Mouse (Mus musculus) forebrain, embryonic 10.5 days (tissue): Measurements from ENCODE around the gene Sec23a. TPM values are rescaled to one million over a fixed set of nuclear protein-coding genes. Genes with fewer than 3 reads are reported as not detected.
A peak's percentile ranks its signal among the peaks of the same experiment; 100 is the strongest.

Experiments
- DNase-seq: peaks from one replicate; pipeline ENCODE4 v3.0.0-alpha.2; 2017; ENCODE audit warnings: low spot score; ENCODE audit errors: extremely low spot score
- H3K27ac ChIP-seq: fragments of 300-500 bp; sonication (generic); 2 replicates; pipeline ENCODE4 v1.5.1; 2016; ENCODE audit warnings: mild to moderate bottlenecking
- H3K27me3 ChIP-seq: fragments of 300-500 bp; sonication (generic); 2 replicates; pipeline ENCODE4 v1.6.1; 2016; ENCODE audit warnings: mild to moderate bottlenecking; ENCODE audit not compliant: poor library complexity, severe bottlenecking
- H3K36me3 ChIP-seq: fragments of 300-500 bp; sonication (generic); replicated peaks from 2 replicates; pipeline ENCODE4 v1.6.1; 2016; ENCODE audit warnings: mild to moderate bottlenecking, moderate library complexity
- H3K4me1 ChIP-seq: fragments of 300-500 bp; sonication (generic); 2 replicates; pipeline ENCODE4 v1.6.1; 2016
- H3K4me3 ChIP-seq: fragments of 300-500 bp; sonication (generic); 2 replicates; pipeline ENCODE4 v1.5.1; 2016; ENCODE audit warnings: mild to moderate bottlenecking, moderate library complexity
- H3K9me3 ChIP-seq: fragments of 300-500 bp; sonication (generic); 2 replicates; pipeline ENCODE4 v1.6.1; 2016; ENCODE audit warnings: mild to moderate bottlenecking, moderate library complexity
- WGBS: fragments of 180-500 bp; shearing (Covaris S2); methylation state at CpG from one replicate; pipeline ENCODE4 v1.1.7; 2016; 5-methylcytosine and 5-hydroxymethylcytosine counted together
- polyA plus RNA-seq: library from polyadenylated mRNA; unstranded; fragments of >200 nt; fragmentation: Nextera tagmentation; extraction: Ambion mirVana; gene quantifications from 2 replicates; pipeline ENCODE4 v1.2.1, GENCODE M21; 2016

The Sec23a gene
- polyA plus RNA-seq, 1 experiment from 2014 or later = 56.3 TPM

GRCm38 (mm10) chr12:58960844-58961243 is 51.0 kb downstream of the Sec23a start:
- DNase-seq = no peak
- H3K36me3 ChIP-seq = peaks cover 28% of the 10 kb centered on the region
- H3K4me1 ChIP-seq = 0 out of 2 replicates have a peak, but pooled peaks cover 3% of the 10 kb centered on the region
- 85% methylated on average over 1 of the region's 1 CpGs for WGBS
- no peaks in the 10 kb centered on the region for H3K9me3 ChIP-seq
- no peaks in the 10 kb centered on the region for H3K27me3 ChIP-seq
- H3K27ac ChIP-seq = no peak overlapping the region
- no peak overlapping the region for H3K4me3 ChIP-seq

GRCm38 (mm10) chr12:58956624-58957023 is 55.2 kb downstream of the Sec23a start:
- DNase-seq = no peak
- no peak overlapping the region for H3K4me3 ChIP-seq
- H3K4me1 ChIP-seq = 0 out of 2 replicates have a peak, but pooled peaks cover 3% of the 10 kb centered on the region
- H3K9me3 ChIP-seq = no peaks in the 10 kb centered on the region
- H3K27ac ChIP-seq = no peak overlapping the region
- no peaks in the 10 kb centered on the region for H3K27me3 ChIP-seq
- WGBS = 91% methylated on average over 7 of the region's 7 CpGs
- peaks cover 5% of the 10 kb centered on the region; the same call in 1 of the 2 replicates for H3K36me3 ChIP-seq

GRCm38 (mm10) chr12:58956162-58956561 is 55.7 kb downstream of the Sec23a start:
- Histone ChIP-seq H3K27ac (no peak overlapping the region), H3K27me3 (no peaks in the 10 kb centered on the region), H3K4me3 (no peak overlapping the region), H3K9me3 (no peaks in the 10 kb centered on the region), H3K36me3 (peaks cover 5% of the 10 kb centered on the region; the same call in 1 of the 2 replicates), H3K4me1 (0 out of 2 replicates have a peak, but pooled peaks cover 3% of the 10 kb centered on the region)
- WGBS = 91% methylated on average over 7 of the region's 7 CpGs
- no peak for DNase-seq

GRCm38 (mm10) chr12:58947879-58948278 is 63.9 kb downstream of the Sec23a start:
- Histone ChIP-seq H3K4me1 (no peaks in the 10 kb centered on the region), H3K27me3 (no peaks in the 10 kb centered on the region), H3K9me3 (no peaks in the 10 kb centered on the region), H3K27ac (no peak overlapping the region), H3K4me3 (no peak overlapping the region), H3K36me3 (no peaks in the 10 kb centered on the region)
- WGBS = 88% methylated on average over 6 of the region's 6 CpGs
- no peak for DNase-seq

- Histone ChIP-seq H3K9me3 (no peaks in the 10 kb centered on the region), H3K27ac (no peak overlapping the region), H3K36me3 (no peaks in the 10 kb centered on the region), H3K4me1 (no peaks in the 10 kb centered on the region), H3K4me3 (no peak overlapping the region), H3K27me3 (no peaks in the 10 kb centered on the region)
- DNase-seq = peak; percentile 38
- 29% methylated on average over 4 of the region's 4 CpGs for WGBS
Observed at GRCm38 (mm10) chr12:58947231-58947630, 64.6 kb downstream of the Sec23a start.

- DNase-seq = no peak
- Histone ChIP-seq H3K9me3 (no peaks in the 10 kb centered on the region), H3K36me3 (no peaks in the 10 kb centered on the region), H3K27me3 (no peaks in the 10 kb centered on the region), H3K4me1 (no peaks in the 10 kb centered on the region), H3K4me3 (no peak overlapping the region), H3K27ac (no peak overlapping the region)
- WGBS = 87% methylated on average over 4 of the region's 4 CpGs
Observed at GRCm38 (mm10) chr12:58942544-58942943, 69.3 kb downstream of the Sec23a start.

GRCm38 (mm10) chr12:58934580-58934979 is 77.2 kb downstream of the Sec23a start:
- no peak overlapping the region for H3K27ac ChIP-seq
- H3K36me3 ChIP-seq = no peaks in the 10 kb centered on the region
- no peak overlapping the region for H3K4me3 ChIP-seq
- WGBS = 76% methylated on average over 4 of the region's 4 CpGs
- no peaks in the 10 kb centered on the region for H3K4me1 ChIP-seq
- no peak for DNase-seq
- no peaks in the 10 kb centered on the region for H3K27me3 ChIP-seq
- no peaks in the 10 kb centered on the region for H3K9me3 ChIP-seq

- no peaks in the 10 kb centered on the region for H3K9me3 ChIP-seq
- no peaks in the 10 kb centered on the region for H3K36me3 ChIP-seq
- 92% methylated on average over 15 of the region's 15 CpGs for WGBS
- H3K4me3 ChIP-seq = no peak overlapping the region
- DNase-seq = no peak
- H3K4me1 ChIP-seq = no peaks in the 10 kb centered on the region
- H3K27me3 ChIP-seq = no peaks in the 10 kb centered on the region
- H3K27ac ChIP-seq = no peak overlapping the region
Observed at GRCm38 (mm10) chr12:58924996-58925395, 86.8 kb downstream of the Sec23a start.

GRCm38 (mm10) chr12:58924025-58924424 is 87.8 kb downstream of the Sec23a start:
- H3K27me3 ChIP-seq = no peaks in the 10 kb centered on the region
- H3K27ac ChIP-seq = no peak overlapping the region
- H3K4me1 ChIP-seq = no peaks in the 10 kb centered on the region
- no peaks in the 10 kb centered on the region for H3K9me3 ChIP-seq
- no peaks in the 10 kb centered on the region for H3K36me3 ChIP-seq
- DNase-seq = no peak
- no peak overlapping the region for H3K4me3 ChIP-seq
- 73% methylated on average over 3 of the region's 3 CpGs for WGBS

- no peak overlapping the region for H3K27ac ChIP-seq
- H3K36me3 ChIP-seq = no peaks in the 10 kb centered on the region
- DNase-seq = no peak
- H3K4me3 ChIP-seq = no peak overlapping the region
- 84% methylated on average over 6 of the region's 6 CpGs for WGBS
- no peaks in the 10 kb centered on the region for H3K27me3 ChIP-seq
- no peaks in the 10 kb centered on the region for H3K4me1 ChIP-seq
- H3K9me3 ChIP-seq = no peaks in the 10 kb centered on the region
Observed at GRCm38 (mm10) chr12:58920775-58921174, 91.0 kb downstream of the Sec23a start.

- Histone ChIP-seq H3K27ac (no peak overlapping the region), H3K9me3 (no peaks in the 10 kb centered on the region), H3K36me3 (no peaks in the 10 kb centered on the region), H3K4me1 (no peaks in the 10 kb centered on the region), H3K27me3 (no peaks in the 10 kb centered on the region), H3K4me3 (no peak overlapping the region)
- 73% methylated on average over 3 of the region's 3 CpGs for WGBS
- no peak for DNase-seq
Observed at GRCm38 (mm10) chr12:58919516-58919915, 92.3 kb downstream of the Sec23a start.

- H3K27me3 ChIP-seq = no peaks in the 10 kb centered on the region
Observed at GRCm38 (mm10) chr12:58909826-58910225, 102.0 kb downstream of the Sec23a start.

More at GRCm38 (mm10) chr12:58909826-58910225, 102.0 kb downstream of the Sec23a start:
- H3K4me1 ChIP-seq = no peaks in the 10 kb centered on the region
- DNase-seq = no peak
- 89% methylated on average over 4 of the region's 4 CpGs for WGBS
- no peak overlapping the region for H3K27ac ChIP-seq
- no peaks in the 10 kb centered on the region for H3K9me3 ChIP-seq
- H3K4me3 ChIP-seq = no peak overlapping the region
- no peaks in the 10 kb centered on the region for H3K36me3 ChIP-seq
